Mouse (Mus musculus) kidney, adult 8-10 months (tissue): Measurements from ENCODE around the gene Gorasp1.

Source experiments
- DNase-seq, 2 experiments: peaks; one replicate each; pipeline ENCODE4 v3.0.0; 2022

The Gorasp1 gene

GRCm38 (mm10) chr9:119937005-119937773, at the start of gene Gorasp1, which contains the start of gene Ttc21a:
TSS of gene Gorasp1 (minus strand) at chr9:119937565.
TSS of gene Ttc21a (plus strand) at chr9:119937606.
- DNase-seq, result peak; percentile 94 to 97

- DNase-seq, result no peak
Measured at GRCm38 (mm10) chr9:119985881-119986574, 48.7 kb upstream of the Gorasp1 start.

GRCm38 (mm10) chr9:119984536-119985011, 47.2 kb upstream of the Gorasp1 start, which contains the start of gene Csrnp1:
TSS of gene Csrnp1 (minus strand) at chr9:119984658.
- no peak for DNase-seq

- peak; percentile 91 for DNase-seq
Measured at GRCm38 (mm10) chr9:119983585-119984535, 46.5 kb upstream of the Gorasp1 start.

GRCm38 (mm10) chr9:119982956-119983551, 45.7 kb upstream of the Gorasp1 start:
- DNase-seq, result peak in 1 of 2 experiments; percentile 63

- peak; percentile 73 for DNase-seq
Measured at GRCm38 (mm10) chr9:119982241-119982811, 45.0 kb upstream of the Gorasp1 start.

- peak; percentile 78 to 82 for DNase-seq
Measured at GRCm38 (mm10) chr9:119981183-119982179, 44.1 kb upstream of the Gorasp1 start.

- DNase-seq, result peak in 1 of 2 experiments; percentile 63
Measured at GRCm38 (mm10) chr9:119980770-119981182, 43.4 kb upstream of the Gorasp1 start.

- DNase-seq, result no peak
Measured at GRCm38 (mm10) chr9:119979749-119980148, 42.4 kb upstream of the Gorasp1 start.

- DNase-seq, result no peak
Measured at GRCm38 (mm10) chr9:119978811-119979441, 41.6 kb upstream of the Gorasp1 start.

- no peak for DNase-seq
Measured at GRCm38 (mm10) chr9:119978151-119978810, 40.9 kb upstream of the Gorasp1 start.

GRCm38 (mm10) chr9:119977557-119978060, 40.2 kb upstream of the Gorasp1 start:
- no peak for DNase-seq

GRCm38 (mm10) chr9:119976704-119977556, 39.6 kb upstream of the Gorasp1 start:
- DNase-seq, result no peak

- DNase-seq, result peak in 1 of 2 experiments; percentile 49
Measured at GRCm38 (mm10) chr9:119975286-119975685, 37.9 kb upstream of the Gorasp1 start.

- DNase-seq, result no peak
Measured at GRCm38 (mm10) chr9:119974609-119975008, 37.2 kb upstream of the Gorasp1 start.

- DNase-seq, result no peak
Measured at GRCm38 (mm10) chr9:119973869-119974520, 36.6 kb upstream of the Gorasp1 start.

- no peak for DNase-seq
Measured at GRCm38 (mm10) chr9:119973281-119973680, 35.9 kb upstream of the Gorasp1 start.

GRCm38 (mm10) chr9:119972582-119972981, 35.2 kb upstream of the Gorasp1 start:
- no peak for DNase-seq
